Mouse (Mus musculus): ENCODE data around the gene Wdr17. TPM values are rescaled to one million over a fixed set of nuclear protein-coding genes. Genes with fewer than 3 reads are reported as not detected.

The Wdr17 gene
- polyA plus RNA-seq, 1 experiment: 5.5 TPM

GRCm38 (mm10) chr8:54597386-54597785 lies 289.6 kb downstream of the Wdr17 start:
- Histone ChIP-seq H3K27ac (ENCODE audit: control insufficient read depth, insufficient read depth, low read depth, low read length) (no peak overlapping the region), H3K4me1 (ENCODE audit: control insufficient read depth, insufficient read depth, low read length) (peaks cover 7% of the 10 kb centered on the region), H3K27me3 (ENCODE audit: control insufficient read depth, insufficient read depth, low read length) (no peaks in the 10 kb centered on the region), H3K36me3 (ENCODE audit: control insufficient read depth, insufficient read depth, low read length) (no peaks in the 10 kb centered on the region), H3K4me3 (ENCODE audit: control insufficient read depth, low read depth, low read length) (peak overlapping the region; percentile 36)
- TF ChIP-seq POLR2A (IDR thresholded peaks at IDR 0.05; ENCODE audit: control insufficient read depth, low read depth, low read length) (no peak), CTCF (IDR thresholded peaks at IDR 0.05; ENCODE audit: control insufficient read depth, insufficient read depth, insufficient replicate concordance, low read depth, low read length) (no peak)

- Histone ChIP-seq H3K36me3 (ENCODE audit: control insufficient read depth, insufficient read depth, low read length) (no peaks in the 10 kb centered on the region), H3K27ac (ENCODE audit: control insufficient read depth, insufficient read depth, low read depth, low read length) (no peak overlapping the region), H3K4me1 (ENCODE audit: control insufficient read depth, insufficient read depth, low read length) (peaks cover 7% of the 10 kb centered on the region), H3K4me3 (ENCODE audit: control insufficient read depth, low read depth, low read length) (peak overlapping the region; percentile 36), H3K27me3 (ENCODE audit: control insufficient read depth, insufficient read depth, low read length) (no peaks in the 10 kb centered on the region)
- TF ChIP-seq CTCF (IDR thresholded peaks at IDR 0.05; ENCODE audit: control insufficient read depth, insufficient read depth, insufficient replicate concordance, low read depth, low read length) (no peak), POLR2A (IDR thresholded peaks at IDR 0.05; ENCODE audit: control insufficient read depth, low read depth, low read length) (no peak)
Observed at GRCm38 (mm10) chr8:54596940-54597339, 290.0 kb downstream of the Wdr17 start.

GRCm38 (mm10) chr8:54596051-54596450 lies 290.9 kb downstream of the Wdr17 start:
- no peak overlapping the region for H3K27ac ChIP-seq (ENCODE audit: control insufficient read depth, insufficient read depth, low read depth, low read length)
- H3K4me3 ChIP-seq (ENCODE audit: control insufficient read depth, low read depth, low read length): no peak overlapping the region
- TF ChIP-seq CTCF (IDR thresholded peaks at IDR 0.05; ENCODE audit: control insufficient read depth, insufficient read depth, insufficient replicate concordance, low read depth, low read length) (no peak), POLR2A (IDR thresholded peaks at IDR 0.05; ENCODE audit: control insufficient read depth, low read depth, low read length) (no peak)
- no peaks in the 10 kb centered on the region for H3K36me3 ChIP-seq (ENCODE audit: control insufficient read depth, insufficient read depth, low read length)
- H3K4me1 ChIP-seq (ENCODE audit: control insufficient read depth, insufficient read depth, low read length): peaks cover 7% of the 10 kb centered on the region
- no peaks in the 10 kb centered on the region for H3K27me3 ChIP-seq (ENCODE audit: control insufficient read depth, insufficient read depth, low read length)

GRCm38 (mm10) chr8:54594634-54595033 lies 292.4 kb downstream of the Wdr17 start:
- no peak overlapping the region for H3K27ac ChIP-seq (ENCODE audit: control insufficient read depth, insufficient read depth, low read depth, low read length)
- H3K27me3 ChIP-seq (ENCODE audit: control insufficient read depth, insufficient read depth, low read length): no peaks in the 10 kb centered on the region
- peaks cover 5% of the 10 kb centered on the region for H3K4me1 ChIP-seq (ENCODE audit: control insufficient read depth, insufficient read depth, low read length)
- no peak overlapping the region for H3K4me3 ChIP-seq (ENCODE audit: control insufficient read depth, low read depth, low read length)
- no peaks in the 10 kb centered on the region for H3K36me3 ChIP-seq (ENCODE audit: control insufficient read depth, insufficient read depth, low read length)
- TF ChIP-seq POLR2A (IDR thresholded peaks at IDR 0.05; ENCODE audit: control insufficient read depth, low read depth, low read length) (no peak), CTCF (IDR thresholded peaks at IDR 0.05; ENCODE audit: control insufficient read depth, insufficient read depth, insufficient replicate concordance, low read depth, low read length) (no peak)

- H3K27ac ChIP-seq (ENCODE audit: control insufficient read depth, insufficient read depth, low read depth, low read length): no peak overlapping the region
- no peaks in the 10 kb centered on the region for H3K27me3 ChIP-seq (ENCODE audit: control insufficient read depth, insufficient read depth, low read length)
- no peak overlapping the region for H3K4me3 ChIP-seq (ENCODE audit: control insufficient read depth, low read depth, low read length)
- no peak for TF ChIP-seq CTCF (IDR thresholded peaks at IDR 0.05; ENCODE audit: control insufficient read depth, insufficient read depth, insufficient replicate concordance, low read depth, low read length)
- no peak for TF ChIP-seq POLR2A (IDR thresholded peaks at IDR 0.05; ENCODE audit: control insufficient read depth, low read depth, low read length)
- H3K4me1 ChIP-seq (ENCODE audit: control insufficient read depth, insufficient read depth, low read length): no peaks in the 10 kb centered on the region
- H3K36me3 ChIP-seq (ENCODE audit: control insufficient read depth, insufficient read depth, low read length): no peaks in the 10 kb centered on the region
Observed at GRCm38 (mm10) chr8:54582886-54583285, 304.1 kb downstream of the Wdr17 start.

GRCm38 (mm10) chr8:54581436-54581835 lies 305.5 kb downstream of the Wdr17 start:
- Histone ChIP-seq H3K27me3 (ENCODE audit: control insufficient read depth, insufficient read depth, low read length) (no peaks in the 10 kb centered on the region), H3K36me3 (ENCODE audit: control insufficient read depth, insufficient read depth, low read length) (no peaks in the 10 kb centered on the region), H3K27ac (ENCODE audit: control insufficient read depth, insufficient read depth, low read depth, low read length) (no peak overlapping the region), H3K4me1 (ENCODE audit: control insufficient read depth, insufficient read depth, low read length) (no peaks in the 10 kb centered on the region), H3K4me3 (ENCODE audit: control insufficient read depth, low read depth, low read length) (no peak overlapping the region)
- TF ChIP-seq POLR2A (IDR thresholded peaks at IDR 0.05; ENCODE audit: control insufficient read depth, low read depth, low read length) (no peak), CTCF (IDR thresholded peaks at IDR 0.05; ENCODE audit: control insufficient read depth, insufficient read depth, insufficient replicate concordance, low read depth, low read length) (no peak)

Other genes with a start within 250 kb of the Wdr17 start
- 0.51 and 0.61 TPM in 2 replicates for gene Gpm6a, start 67.7 kb upstream of the Wdr17 start, polyA plus RNA-seq (2012; rRNA removed)

Measured in testis, adult 2 months (tissue).